Mouse (Mus musculus): ENCODE measurements around the gene Oxct2b. TPM values are rescaled to one million over a fixed set of nuclear protein-coding genes. Genes with fewer than 3 reads are reported as not detected.
"Not testable (repeated sequence)": the region's sequence is repeated elsewhere in the genome, so short reads cannot be mapped to it uniquely, and the experiment has no call there.

The Oxct2b gene
- polyA plus RNA-seq, 1 experiment from 2014 or later: 0.13 TPM

DNA sequence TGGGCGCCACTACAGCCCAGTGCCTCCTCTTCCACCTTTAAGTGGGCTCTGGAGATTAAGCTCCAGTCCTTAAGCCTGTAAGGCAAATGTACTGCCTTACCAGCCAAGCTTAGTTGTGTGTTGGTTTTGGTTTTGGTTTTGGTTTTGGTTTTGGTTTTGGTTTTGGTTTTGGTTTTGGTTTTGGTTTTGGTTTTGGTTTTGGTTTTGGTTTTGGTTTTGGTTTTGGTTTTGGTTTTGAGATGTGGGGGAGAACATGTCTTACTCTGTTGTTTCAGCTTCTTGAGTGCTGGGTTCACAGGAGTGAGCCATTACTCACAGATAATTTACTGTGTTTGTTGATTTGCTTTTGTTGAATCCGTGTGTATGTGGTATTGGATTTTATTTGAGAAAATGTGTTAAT lies 30.8 kb upstream of the Oxct2b start:
- WGBS: 67% methylated on average over 2 of the region's 2 CpGs
- H3K4me3 ChIP-seq (ENCODE audit: low read depth, low read length): no peak overlapping the region
- no peaks in the 10 kb centered on the region for H3K36me3 ChIP-seq (ENCODE audit: control insufficient read depth, insufficient read depth, low read length)
- DNase-seq (ENCODE audit: low spot score): no peak
- H3K27ac ChIP-seq (replicated peaks; ENCODE audit: low read depth, low read length): no peak overlapping the region
- H3K4me1 ChIP-seq (ENCODE audit: control insufficient read depth, insufficient read depth, low read length): no peaks in the 10 kb centered on the region
- H3K4me2 ChIP-seq (ENCODE audit: low read depth, severe bottlenecking): no peak overlapping the region
- no peak for ATAC-seq (ENCODE audit: insufficient number of reproducible peaks, low FRiP score, low TSS enrichment, low read depth)
- H3K9me3 ChIP-seq (ENCODE audit: control insufficient read depth, low read length): no peaks in the 10 kb centered on the region
- no peaks in the 10 kb centered on the region for H3K27me3 ChIP-seq (ENCODE audit: control insufficient read depth, insufficient read depth, low read length)
- no peak overlapping the region for H3K9ac ChIP-seq (ENCODE audit: low read length)

DNA sequence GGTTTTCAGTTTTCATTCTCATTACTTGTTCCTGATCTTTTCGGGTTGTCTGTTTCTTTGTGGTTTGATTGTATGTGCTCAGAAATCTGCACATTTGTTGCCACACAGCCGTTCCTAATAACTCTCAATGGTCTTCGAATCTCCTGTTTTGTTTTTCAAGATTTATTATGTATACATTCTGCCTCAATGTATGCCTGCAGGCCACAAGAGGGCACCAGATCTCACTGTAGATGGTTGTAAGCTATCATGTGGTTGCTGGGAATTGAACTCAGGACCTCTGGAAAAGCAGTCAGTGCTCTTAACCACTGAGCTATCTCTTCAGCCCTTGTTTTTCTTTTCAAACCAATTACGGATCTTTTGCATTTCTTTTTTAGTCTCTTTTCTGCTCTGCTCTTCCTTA lies 29.7 kb upstream of the Oxct2b start:
- Histone ChIP-seq H3K27me3 (ENCODE audit: control insufficient read depth, insufficient read depth, low read length) (no peaks in the 10 kb centered on the region), H3K4me2 (ENCODE audit: low read depth, severe bottlenecking) (no peak overlapping the region), H3K27ac (replicated peaks; ENCODE audit: low read depth, low read length) (no peak overlapping the region), H3K9me3 (ENCODE audit: control insufficient read depth, low read length) (no peaks in the 10 kb centered on the region), H3K9ac (ENCODE audit: low read length) (no peak overlapping the region), H3K4me1 (ENCODE audit: control insufficient read depth, insufficient read depth, low read length) (no peaks in the 10 kb centered on the region), H3K4me3 (ENCODE audit: low read depth, low read length) (no peak overlapping the region), H3K36me3 (ENCODE audit: control insufficient read depth, insufficient read depth, low read length) (no peaks in the 10 kb centered on the region)
- ATAC-seq (ENCODE audit: insufficient number of reproducible peaks, low FRiP score, low TSS enrichment, low read depth) (no peak), DNase-seq (ENCODE audit: low spot score) (no peak)
- 87% methylated on average over 4 of the region's 4 CpGs for WGBS

GRCm38 (mm10) chr4:123092621-123093020 lies 23.4 kb upstream of the Oxct2b start:
- 57% methylated on average over 5 of the region's 5 CpGs for WGBS

GRCm38 (mm10) chr4:123093064-123093776 lies 22.8 kb upstream of the Oxct2b start:
- DNase-seq (ENCODE audit: low spot score): no peak
- no peaks in the 10 kb centered on the region for H3K9me3 ChIP-seq (ENCODE audit: control insufficient read depth, low read length)
- ATAC-seq (ENCODE audit: insufficient number of reproducible peaks, low FRiP score, low TSS enrichment, low read depth): peak; percentile 77

More at GRCm38 (mm10) chr4:123092621-123093020, 23.4 kb upstream of the Oxct2b start:
- DNase-seq (ENCODE audit: low spot score) (no peak), ATAC-seq (ENCODE audit: insufficient number of reproducible peaks, low FRiP score, low TSS enrichment, low read depth) (no peak)
- no peaks in the 10 kb centered on the region for H3K9me3 ChIP-seq (ENCODE audit: control insufficient read depth, low read length)
- H3K4me1 ChIP-seq (ENCODE audit: control insufficient read depth, insufficient read depth, low read length): no peaks in the 10 kb centered on the region
- no peak overlapping the region for H3K9ac ChIP-seq (ENCODE audit: low read length)
- H3K4me3 ChIP-seq (ENCODE audit: low read depth, low read length): no peak overlapping the region
- H3K4me2 ChIP-seq (ENCODE audit: low read depth, severe bottlenecking): no peak overlapping the region
- H3K36me3 ChIP-seq (ENCODE audit: control insufficient read depth, insufficient read depth, low read length): no peaks in the 10 kb centered on the region
- H3K27ac ChIP-seq (replicated peaks; ENCODE audit: low read depth, low read length): no peak overlapping the region
- H3K27me3 ChIP-seq (ENCODE audit: control insufficient read depth, insufficient read depth, low read length): no peaks in the 10 kb centered on the region

DNA sequence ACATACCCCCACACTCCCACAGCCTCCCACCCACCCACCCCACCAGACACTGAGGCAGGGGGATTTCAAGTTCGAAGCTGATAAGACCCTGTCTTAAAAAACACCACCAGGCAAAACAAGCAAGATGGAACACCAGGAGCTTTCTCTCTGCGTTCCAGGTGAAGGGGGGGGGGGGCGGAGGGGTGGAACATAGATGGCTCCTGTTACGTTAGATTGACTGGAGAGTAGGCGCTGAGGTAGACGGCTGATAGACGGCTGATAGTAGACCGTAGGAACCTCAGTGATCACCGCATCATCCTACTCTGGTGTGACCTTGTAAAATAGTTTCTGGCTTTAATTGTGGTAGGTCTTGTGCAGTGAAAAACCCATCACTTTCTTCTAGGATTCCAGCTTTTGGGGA lies 22.2 kb upstream of the Oxct2b start:
- DNase-seq (ENCODE audit: low spot score) (no peak), ATAC-seq (ENCODE audit: insufficient number of reproducible peaks, low FRiP score, low TSS enrichment, low read depth) (no peak)
- H3K36me3 ChIP-seq (ENCODE audit: control insufficient read depth, insufficient read depth, low read length): no peaks in the 10 kb centered on the region
- H3K4me1 ChIP-seq (ENCODE audit: control insufficient read depth, insufficient read depth, low read length): no peaks in the 10 kb centered on the region
- H3K27ac ChIP-seq (replicated peaks; ENCODE audit: low read depth, low read length): no peak overlapping the region
- WGBS: 56% methylated on average over 9 of the region's 9 CpGs
- no peaks in the 10 kb centered on the region for H3K27me3 ChIP-seq (ENCODE audit: control insufficient read depth, insufficient read depth, low read length)
- H3K4me3 ChIP-seq (ENCODE audit: low read depth, low read length): no peak overlapping the region
- H3K9ac ChIP-seq (ENCODE audit: low read length): no peak overlapping the region
- no peaks in the 10 kb centered on the region for H3K9me3 ChIP-seq (ENCODE audit: control insufficient read depth, low read length)
- no peak overlapping the region for H3K4me2 ChIP-seq (ENCODE audit: low read depth, severe bottlenecking)

More at GRCm38 (mm10) chr4:123093064-123093776, 22.8 kb upstream of the Oxct2b start:
- Histone ChIP-seq H3K4me2 (ENCODE audit: low read depth, severe bottlenecking) (no peak overlapping the region), H3K36me3 (ENCODE audit: control insufficient read depth, insufficient read depth, low read length) (no peaks in the 10 kb centered on the region), H3K4me3 (ENCODE audit: low read depth, low read length) (no peak overlapping the region), H3K27me3 (ENCODE audit: control insufficient read depth, insufficient read depth, low read length) (no peaks in the 10 kb centered on the region), H3K4me1 (ENCODE audit: control insufficient read depth, insufficient read depth, low read length) (no peaks in the 10 kb centered on the region), H3K9ac (ENCODE audit: low read length) (no peak overlapping the region), H3K27ac (replicated peaks; ENCODE audit: low read depth, low read length) (no peak overlapping the region)
- WGBS: 54% methylated on average over 17 of the region's 17 CpGs

DNA sequence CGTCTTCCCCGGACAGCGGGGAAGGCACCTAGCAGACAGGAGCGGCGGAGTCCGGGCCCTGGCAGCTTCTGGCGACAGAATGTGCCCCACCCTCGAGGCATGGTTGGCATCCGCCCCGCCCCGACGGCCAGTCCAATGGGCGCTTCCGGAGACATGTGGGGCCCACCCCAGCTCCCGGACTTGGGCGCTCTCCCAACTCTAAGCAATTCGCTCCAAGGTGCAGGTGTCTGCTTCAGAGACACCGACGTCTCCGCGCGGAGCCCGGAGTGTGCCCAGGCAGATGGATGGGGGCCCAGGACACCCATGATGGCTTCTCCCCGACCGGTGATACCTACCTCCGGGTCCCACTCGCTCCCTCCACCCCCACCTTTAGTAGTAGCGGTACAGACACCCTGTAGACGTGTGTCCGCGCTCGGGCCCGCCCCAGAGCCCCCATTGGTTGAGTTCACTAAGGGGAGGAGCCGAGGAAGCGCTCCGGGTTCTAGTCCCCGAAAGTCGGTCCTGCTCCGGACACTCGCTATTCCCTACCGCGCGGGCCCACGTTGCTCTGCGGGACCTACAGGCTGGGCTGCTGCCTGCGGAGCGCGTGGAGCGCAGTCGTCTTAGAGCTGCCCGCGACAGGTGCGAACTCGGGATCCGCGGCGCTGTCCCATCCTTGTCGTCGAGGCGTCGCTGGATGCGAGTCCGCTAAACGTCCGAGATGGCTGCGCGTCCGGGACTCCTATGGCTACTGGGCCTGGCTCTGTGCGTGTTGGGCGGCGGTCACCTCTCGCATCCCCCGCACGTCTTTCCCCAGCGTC lies 11.2 kb upstream of the Oxct2b start, which contains the start of gene Bmp8b:
Bmp8b (plus strand) TSS at position 515 of the 800 bp plus-strand sequence.
- Histone ChIP-seq H3K27ac (replicated peaks; ENCODE audit: low read depth, low read length) (no peak within 1 kb of the TSS), H3K4me3 (ENCODE audit: low read depth, low read length) (peak within 1 kb of the TSS; percentile 15), H3K36me3 (ENCODE audit: control insufficient read depth, insufficient read depth, low read length) (no peaks in the 10 kb centered on the region), H3K9me3 (ENCODE audit: control insufficient read depth, low read length) (no peaks in the 10 kb centered on the region), H3K4me1 (ENCODE audit: control insufficient read depth, insufficient read depth, low read length) (0 out of 2 replicates have a peak, but pooled peaks cover 2% of the 10 kb centered on the region), H3K27me3 (ENCODE audit: control insufficient read depth, insufficient read depth, low read length) (peaks cover 33% of the 10 kb centered on the region), H3K9ac (ENCODE audit: low read length) (no peak within 1 kb of the TSS), H3K4me2 (ENCODE audit: low read depth, severe bottlenecking) (peak within 1 kb of the TSS; percentile 20)
- ATAC-seq (ENCODE audit: insufficient number of reproducible peaks, low FRiP score, low TSS enrichment, low read depth): peak; percentile 32; the same call in 1 of the 2 replicates
- WGBS: 6% methylated on average over 72 of the region's 75 CpGs
- no peak for DNase-seq (ENCODE audit: low spot score)

DNA sequence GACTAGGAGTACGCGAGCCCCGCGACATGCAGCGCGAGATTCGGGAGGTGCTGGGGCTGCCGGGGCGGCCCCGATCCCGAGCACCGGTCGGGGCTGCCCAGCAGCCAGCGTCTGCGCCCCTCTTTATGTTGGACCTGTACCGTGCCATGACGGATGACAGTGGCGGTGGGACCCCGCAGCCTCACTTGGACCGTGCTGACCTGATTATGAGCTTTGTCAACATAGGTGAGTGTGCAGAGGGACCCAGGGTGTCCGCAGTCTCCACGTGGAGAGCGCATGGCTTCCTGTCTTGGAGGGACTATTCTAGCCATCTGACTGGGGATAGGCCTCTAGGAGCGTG lies 10.6 kb upstream of the Oxct2b start:
- 0 out of 2 replicates have a peak, but pooled peaks cover 2% of the 10 kb centered on the region for H3K4me1 ChIP-seq (ENCODE audit: control insufficient read depth, insufficient read depth, low read length)
- no peak overlapping the region for H3K9ac ChIP-seq (ENCODE audit: low read length)
- H3K27ac ChIP-seq (replicated peaks; ENCODE audit: low read depth, low read length): no peak overlapping the region
- H3K4me2 ChIP-seq (ENCODE audit: low read depth, severe bottlenecking): peak overlapping the region; percentile 20; the same call in 1 of the 2 replicates
- peak; percentile 46; the same call in 1 of the 2 replicates for ATAC-seq (ENCODE audit: insufficient number of reproducible peaks, low FRiP score, low TSS enrichment, low read depth)
- no peak for DNase-seq (ENCODE audit: low spot score)
- peaks cover 33% of the 10 kb centered on the region for H3K27me3 ChIP-seq (ENCODE audit: control insufficient read depth, insufficient read depth, low read length)
- no peaks in the 10 kb centered on the region for H3K36me3 ChIP-seq (ENCODE audit: control insufficient read depth, insufficient read depth, low read length)
- 22% methylated on average over 24 of the region's 24 CpGs for WGBS
- H3K4me3 ChIP-seq (ENCODE audit: low read depth, low read length): peak overlapping the region; percentile 15; the same call in 1 of the 2 replicates
- no peaks in the 10 kb centered on the region for H3K9me3 ChIP-seq (ENCODE audit: control insufficient read depth, low read length)

DNA sequence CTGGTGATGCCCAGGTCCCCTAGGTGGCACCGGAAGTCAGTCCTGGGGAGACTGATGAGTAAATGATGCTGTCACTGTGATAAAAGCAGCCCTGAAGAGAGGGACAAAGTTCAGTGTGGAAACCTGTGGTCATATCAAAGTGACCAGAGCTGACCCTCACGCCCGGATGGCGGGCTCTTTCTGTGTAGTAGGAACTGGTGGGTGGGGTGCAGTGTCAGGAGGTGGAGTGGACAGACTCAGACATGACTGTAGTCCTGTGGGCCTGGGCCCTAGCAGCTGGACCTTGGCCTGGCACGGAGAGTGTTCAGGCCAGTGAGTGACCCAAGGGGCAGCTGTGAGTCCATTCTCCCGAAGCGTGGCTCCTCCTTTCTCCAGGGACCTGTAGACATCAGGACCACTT lies 10.1 kb upstream of the Oxct2b start:
- not testable (repeated sequence) for H3K27ac ChIP-seq (replicated peaks; ENCODE audit: low read depth, low read length); H3K36me3 ChIP-seq (ENCODE audit: control insufficient read depth, insufficient read depth, low read length); H3K4me1 ChIP-seq (ENCODE audit: control insufficient read depth, insufficient read depth, low read length); H3K9ac ChIP-seq (ENCODE audit: low read length); H3K4me2 ChIP-seq (ENCODE audit: low read depth, severe bottlenecking); H3K9me3 ChIP-seq (ENCODE audit: control insufficient read depth, low read length); ATAC-seq (ENCODE audit: insufficient number of reproducible peaks, low FRiP score, low TSS enrichment, low read depth); H3K4me3 ChIP-seq (ENCODE audit: low read depth, low read length); DNase-seq (ENCODE audit: low spot score)
- H3K27me3 ChIP-seq (ENCODE audit: control insufficient read depth, insufficient read depth, low read length): peaks cover 33% of the 10 kb centered on the region
- WGBS: 83% methylated on average over 7 of the region's 7 CpGs
